8 mouse cellular contexts compared by ENCODE assay signal in genomic region chr8:105278911-105279334, GRCm38 (mm10). TPM values are rescaled to one million over a fixed set of nuclear protein-coding genes. Genes with fewer than 3 reads are reported as not detected.
DNase-seq lines count a peak whose midpoint lies in the region; ATAC-seq lines count a peak whose summit lies in the region.

No protein-coding gene starts in this region.

- H3K4me1 ChIP-seq in intestine, embryonic 14.5 days (replicated peaks; ENCODE audit: control insufficient read depth, insufficient read depth, low read length): peaks cover 3% of the 10 kb centered on the region; the same call in 1 of the 2 replicates

- H3K9ac ChIP-seq in intestine, embryonic 14.5 days (ENCODE audit: low read length): no peak overlapping the region; the same call in 1 of the 2 replicates

- WGBS in intestine, embryonic 14.5 days: 4% methylated on average over 28 of the region's 28 CpGs

- H3K27me3 ChIP-seq in intestine, embryonic 14.5 days (replicated peaks; ENCODE audit: control insufficient read depth, insufficient read depth, low read length): peaks cover 64% of the 10 kb centered on the region

- ATAC-seq in common myeloid progenitor, adult 5-6 weeks (replicated peaks; ENCODE audit: low read depth, poor library complexity, severe bottlenecking): peak; percentile 65
- ATAC-seq in intestine, embryonic 14.5 days (replicated peaks; ENCODE audit: low FRiP score, low TSS enrichment, low read depth): peak; percentile 34; the same call in 1 of the 2 replicates

- peaks cover 15% of the 10 kb centered on the region; the same call in 1 of the 2 replicates for H3K36me3 ChIP-seq in intestine, embryonic 14.5 days (ENCODE audit: control insufficient read depth, insufficient read depth, low read length)

- H3K4me3 ChIP-seq in intestine, embryonic 14.5 days (ENCODE audit: low read depth, low read length): peak overlapping the region; percentile 19

- no peak overlapping the region for H3K27ac ChIP-seq in intestine, embryonic 14.5 days (ENCODE audit: low read depth)

- H3K4me2 ChIP-seq in intestine, embryonic 14.5 days (ENCODE audit: low read length): peak overlapping the region; percentile 36; the same call in 1 of the 2 replicates

- DNase-seq in adrenal gland, postnatal 10 days: peak; percentile 94
- peak; percentile 84 for DNase-seq in gastrocnemius, postnatal 25 days
- DNase-seq in intestine, embryonic 14.5 days (ENCODE audit: low spot score): no peak
- peak; percentile 81 to 88 for DNase-seq in left cerebral cortex, adult 18-20 months (ENCODE audit: low spot score in 2 of 2)
- DNase-seq in lung, postnatal 14 days: peak; percentile 82
- DNase-seq in right cerebral cortex, postnatal 10 days (ENCODE audit: low spot score in 2 of 2): peak; percentile 88 to 90
- no peak for DNase-seq in embryo, embryonic 10.5 days (ENCODE audit: low spot score)

- H3K9me3 ChIP-seq in intestine, embryonic 14.5 days (ENCODE audit: control insufficient read depth, low read length): no peaks in the 10 kb centered on the region

RNA-seq across cellular contexts. Expression of gene Nol3, which starts 3.0 kb away (rescaled TPM):
- total RNA-seq in adrenal gland, postnatal 10 days (2021): 10 to 100 TPM in 1 of 2 experiments, 1 to 10 TPM in 1; 9.4 to 13.1 TPM
- 0.05 TPM in 1 of 2 replicates, not detected in the other for total RNA-seq in common myeloid progenitor, adult 5-6 weeks (2017)
- total RNA-seq in gastrocnemius, postnatal 25 days (2021): 10 to 100 TPM; 22.3 to 23.3 TPM
- 1.3 and 1.4 TPM in 2 replicates for polyA plus RNA-seq in intestine, embryonic 14.5 days (2014; fragmentation: Nextera tagmentation; extraction: Ambion mirVana)
- total RNA-seq in left cerebral cortex, adult 18-20 months (2021): 10 to 100 TPM in 1 of 2 experiments, 1 to 10 TPM in 1; 9.4 to 10.8 TPM

RNA-seq across cellular contexts. Expression of gene Hsf4, which starts 9.3 kb away (rescaled TPM):
- 1 to 10 TPM in 1 of 2 experiments, under 1 TPM in 1; 0.84 to 1.4 TPM for total RNA-seq in adrenal gland, postnatal 10 days (2021)
- not detected in 2 replicates for total RNA-seq in common myeloid progenitor, adult 5-6 weeks (2017)
- 1 to 10 TPM; 2.9 to 3.0 TPM for total RNA-seq in gastrocnemius, postnatal 25 days (2021)
- 0.35 TPM in 1 of 2 replicates, not detected in the other for polyA plus RNA-seq in intestine, embryonic 14.5 days (2014; fragmentation: Nextera tagmentation; extraction: Ambion mirVana)
- total RNA-seq in left cerebral cortex, adult 18-20 months (2021): 10 to 100 TPM; 25.6 to 26.5 TPM

RNA-seq across cellular contexts. Expression of gene 4931428F04Rik, which starts 10.7 kb away (rescaled TPM):
- total RNA-seq in adrenal gland, postnatal 10 days (2021): 1 to 10 TPM; 4.8 to 6.9 TPM
- total RNA-seq in common myeloid progenitor, adult 5-6 weeks (2017): 2.9 and 6.7 TPM in 2 replicates
- under 1 TPM; 0.64 to 0.84 TPM for total RNA-seq in gastrocnemius, postnatal 25 days (2021)
- polyA plus RNA-seq in intestine, embryonic 14.5 days (2014; fragmentation: Nextera tagmentation; extraction: Ambion mirVana): 9.1 and 11.7 TPM in 2 replicates
- total RNA-seq in left cerebral cortex, adult 18-20 months (2021): 10 to 100 TPM; 22.3 to 27.9 TPM

RNA-seq across cellular contexts. Expression of gene Fbxl8, which starts 14.5 kb away (rescaled TPM):
- 1 to 10 TPM; 3.2 to 3.6 TPM for total RNA-seq in adrenal gland, postnatal 10 days (2021)
- 5.2 and 5.6 TPM in 2 replicates for total RNA-seq in common myeloid progenitor, adult 5-6 weeks (2017)
- total RNA-seq in gastrocnemius, postnatal 25 days (2021): 1 to 10 TPM in 1 of 2 experiments, under 1 TPM in 1; 0.90 to 1.0 TPM
- polyA plus RNA-seq in intestine, embryonic 14.5 days (2014; fragmentation: Nextera tagmentation; extraction: Ambion mirVana): 4.5 and 4.9 TPM in 2 replicates
- 1 to 10 TPM; 1.1 to 1.6 TPM for total RNA-seq in left cerebral cortex, adult 18-20 months (2021)

RNA-seq across cellular contexts. Expression of gene Tradd, which starts 14.5 kb away (rescaled TPM):
- 10 to 100 TPM; 12.9 to 13.3 TPM for total RNA-seq in adrenal gland, postnatal 10 days (2021)
- 14.2 and 19.1 TPM in 2 replicates for total RNA-seq in common myeloid progenitor, adult 5-6 weeks (2017)
- 1 to 10 TPM; 3.0 TPM for total RNA-seq in gastrocnemius, postnatal 25 days (2021)
- polyA plus RNA-seq in intestine, embryonic 14.5 days (2014; fragmentation: Nextera tagmentation; extraction: Ambion mirVana): 26.2 and 26.8 TPM in 2 replicates
- total RNA-seq in left cerebral cortex, adult 18-20 months (2021): 1 to 10 TPM; 7.6 to 8.9 TPM

Comparison
In these comparisons a context has a peak if more than half of its experiments do, and no peak if none do; other contexts are left out.
1. DNase-seq: peak in adrenal gland, postnatal 10 days (single experiment), gastrocnemius, postnatal 25 days (single experiment), left cerebral cortex, adult 18-20 months (2 of 2), lung, postnatal 14 days (single experiment) and right cerebral cortex, postnatal 10 days (2 of 2); none in intestine, embryonic 14.5 days (single experiment) and embryo, embryonic 10.5 days (single experiment).
2. RNA of gene Hsf4, which starts 9.3 kb away (total RNA-seq): 25.6 to 26.5 TPM in left cerebral cortex, adult 18-20 months; 2.9 to 3.0 TPM in gastrocnemius, postnatal 25 days, 0.84 to 1.4 TPM in adrenal gland, postnatal 10 days and not detected in common myeloid progenitor, adult 5-6 weeks; every median in the first group is over 4 times any median in the second.